Mouse (Mus musculus) stomach, postnatal 0 days (tissue): ENCODE measurements at regions not wholly inside any gene's neighbourhood (a gene's known extent, or its start where the extent isn't known, plus 50 kb on each side); places are given as distances from the start of the nearest gene placed in this dataset.

Experiments
- CTCF ChIP-seq: IDR thresholded peaks from 2 replicates; pipeline ENCODE4 v1.5.1; 2016; ENCODE audit warnings: antibody characterized with exemption, low read depth, mild to moderate bottlenecking, moderate library complexity
- EP300 ChIP-seq: optimal IDR thresholded peaks from 2 replicates; pipeline ENCODE3; 2016; ENCODE audit warnings: antibody characterized with exemption

DNA sequence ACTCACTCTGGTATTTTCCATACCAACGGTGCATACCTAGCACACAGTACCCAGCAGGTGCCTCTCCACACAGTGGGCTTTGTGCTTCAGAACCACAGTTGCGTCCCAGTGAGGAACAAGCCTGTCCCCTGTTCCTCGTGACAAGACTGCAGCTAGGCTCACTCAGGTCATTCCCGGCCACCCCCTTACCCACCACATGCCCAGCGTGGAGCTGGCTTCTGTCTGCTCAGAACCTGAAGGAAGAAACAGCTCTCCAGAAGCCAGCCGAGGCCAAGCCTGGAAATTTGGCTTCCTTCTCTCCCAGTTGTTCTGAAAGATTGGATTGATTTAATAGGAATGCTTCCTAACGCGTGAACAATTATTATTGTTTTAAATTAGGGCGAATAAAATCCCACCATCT is 118.1 kb upstream of the Zmiz1 start:
- TF ChIP-seq CTCF (no peak), EP300 (no peak)
